Mouse (Mus musculus): ENCODE results near the gene Chka. TPM values are rescaled to one million over a fixed set of nuclear protein-coding genes. Genes with fewer than 3 reads are reported as not detected.

Chka gene
- total RNA-seq, 2 experiments from 2014 or later, result 96.7 to 120 TPM

- H3K4me3 ChIP-seq, result no peak overlapping the region
- intact Hi-C loops (cut with DNase I), result no loop called here
Measured at GRCm38 (mm10) chr19:3836791-3837190, 14.8 kb upstream of the Chka start.

GRCm38 (mm10) chr19:3838931-3839330, 12.6 kb upstream of the Chka start:
- no peak for TF ChIP-seq CTCF (IDR thresholded peaks at IDR 0.05)
- intact Hi-C loops (cut with DNase I), result no loop called here
- Histone ChIP-seq H3K27ac (no peak overlapping the region), H3K4me3 (no peak overlapping the region)
- DNase-seq (ENCODE audit: extremely low spot score in 1 of 2, low spot score in 2 of 2), result no peak

More at GRCm38 (mm10) chr19:3836791-3837190, 14.8 kb upstream of the Chka start:
- no peak for DNase-seq (ENCODE audit: extremely low spot score in 1 of 2, low spot score in 2 of 2)
- H3K27ac ChIP-seq, result no peak overlapping the region
- no peak for TF ChIP-seq CTCF (IDR thresholded peaks at IDR 0.05)

GRCm38 (mm10) chr19:3839686-3840085, 11.9 kb upstream of the Chka start:
- intact Hi-C loops (cut with DNase I), result no loop called here
- no peak for TF ChIP-seq CTCF (IDR thresholded peaks at IDR 0.05)
- no peak for DNase-seq (ENCODE audit: extremely low spot score in 1 of 2, low spot score in 2 of 2)
- Histone ChIP-seq H3K27ac (no peak overlapping the region), H3K4me3 (no peak overlapping the region)

GRCm38 (mm10) chr19:3840214-3840651, 11.3 kb upstream of the Chka start:
- no peak for TF ChIP-seq CTCF (IDR thresholded peaks at IDR 0.05)
- no peak for DNase-seq (ENCODE audit: extremely low spot score in 1 of 2, low spot score in 2 of 2)

GRCm38 (mm10) chr19:3840685-3841084, 10.9 kb upstream of the Chka start:
- TF ChIP-seq CTCF (IDR thresholded peaks at IDR 0.05), result no peak
- intact Hi-C loops (cut with DNase I), result no loop called here
- Histone ChIP-seq H3K4me3 (no peak overlapping the region), H3K27ac (no peak overlapping the region)
- DNase-seq (ENCODE audit: extremely low spot score in 1 of 2, low spot score in 2 of 2), result no peak

More at GRCm38 (mm10) chr19:3840214-3840651, 11.3 kb upstream of the Chka start:
- intact Hi-C loops (cut with DNase I), result no loop called here
- Histone ChIP-seq H3K27ac (no peak overlapping the region), H3K4me3 (no peak overlapping the region)

- Histone ChIP-seq H3K27ac (no peak overlapping the region), H3K4me3 (no peak overlapping the region)
- no peak for TF ChIP-seq CTCF (IDR thresholded peaks at IDR 0.05)
- intact Hi-C loops (cut with DNase I), result no loop called here
- no peak for DNase-seq (ENCODE audit: extremely low spot score in 1 of 2, low spot score in 2 of 2)
Measured at GRCm38 (mm10) chr19:3842359-3843148, 9.0 kb upstream of the Chka start.

GRCm38 (mm10) chr19:3843629-3844028, 7.9 kb upstream of the Chka start:
- DNase-seq (ENCODE audit: extremely low spot score in 1 of 2, low spot score in 2 of 2), result no peak
- intact Hi-C loops (cut with DNase I), result no loop called here
- no peak for TF ChIP-seq CTCF (IDR thresholded peaks at IDR 0.05)
- Histone ChIP-seq H3K27ac (no peak overlapping the region), H3K4me3 (no peak overlapping the region)

GRCm38 (mm10) chr19:3844836-3845235, 6.7 kb upstream of the Chka start:
- Histone ChIP-seq H3K27ac (no peak overlapping the region), H3K4me3 (no peak overlapping the region)
- intact Hi-C loops (cut with DNase I), result no loop called here
- DNase-seq (ENCODE audit: extremely low spot score in 1 of 2, low spot score in 2 of 2), result no peak
- TF ChIP-seq CTCF (IDR thresholded peaks at IDR 0.05), result no peak

- no peak for TF ChIP-seq CTCF (IDR thresholded peaks at IDR 0.05)
- intact Hi-C loops (cut with DNase I), result no loop called here
- DNase-seq (ENCODE audit: extremely low spot score in 1 of 2, low spot score in 2 of 2), result no peak
- Histone ChIP-seq H3K27ac (no peak overlapping the region), H3K4me3 (no peak overlapping the region)
Measured at GRCm38 (mm10) chr19:3845339-3845738, 6.2 kb upstream of the Chka start.

GRCm38 (mm10) chr19:3845803-3846406, 5.7 kb upstream of the Chka start:
- DNase-seq (ENCODE audit: extremely low spot score in 1 of 2, low spot score in 2 of 2), result no peak
- H3K27ac ChIP-seq, result no peak overlapping the region
- intact Hi-C loops (cut with DNase I), result no loop called here
- no peak for TF ChIP-seq CTCF (IDR thresholded peaks at IDR 0.05)
- H3K4me3 ChIP-seq, result no peak overlapping the region

- DNase-seq (ENCODE audit: extremely low spot score in 1 of 2, low spot score in 2 of 2), result no peak
- no peak overlapping the region for H3K27ac ChIP-seq
- intact Hi-C loops (cut with DNase I), result no loop called here
- no peak overlapping the region for H3K4me3 ChIP-seq
- TF ChIP-seq CTCF (IDR thresholded peaks at IDR 0.05), result no peak
Measured at GRCm38 (mm10) chr19:3846676-3847604, 4.6 kb upstream of the Chka start.

- TF ChIP-seq CTCF (IDR thresholded peaks at IDR 0.05), result no peak
- no peak for DNase-seq (ENCODE audit: extremely low spot score in 1 of 2, low spot score in 2 of 2)
- intact Hi-C loops (cut with DNase I), result no loop called here
- no peak overlapping the region for H3K4me3 ChIP-seq
- H3K27ac ChIP-seq, result no peak overlapping the region
Measured at GRCm38 (mm10) chr19:3847711-3848110, 3.9 kb upstream of the Chka start.
